Mouse (Mus musculus) MEL (cell line): ENCODE data around the gene Sorcs2.

Source experiments
- CHD1 ChIP-seq: IDR thresholded peaks from 2 replicates; pipeline ENCODE4 v1.6.1; 2012; ENCODE audit warnings: low read depth, mild to moderate bottlenecking, inconsistent platforms, low read length, improper control_type of control experiment
- CHD2 ChIP-seq: IDR thresholded peaks from 2 replicates; pipeline ENCODE4 v1.6.1; 2011; ENCODE audit warnings: low read length, improper control_type of control experiment
- CTCF ChIP-seq, 3 experiments: IDR thresholded peaks in 2 of 3; conservative IDR thresholded peaks in 1 of 3; 2 replicates each; pipeline ENCODE4 v1.5.1; 2011 to 2012; ENCODE audit warnings: low read length in 3 of 3, low read depth in 2 of 3, mild to moderate bottlenecking in 2 of 3, improper control_type of control experiment in 1 of 3, inconsistent platforms in 1 of 3, mixed read lengths in 1 of 3, moderate library complexity in 1 of 3; ENCODE audit not compliant: control insufficient read depth in 1 of 3, insufficient read depth in 1 of 3, poor library complexity in 1 of 3, severe bottlenecking in 1 of 3
- EP300 ChIP-seq, 2 experiments: IDR thresholded peaks; 2 replicates each; pipeline ENCODE4 v1.6.1; 2011; ENCODE audit warnings: improper control_type of control experiment in 2 of 2, low read length in 2 of 2, low read depth in 1 of 2, mild to moderate bottlenecking in 1 of 2
- HCFC1 ChIP-seq: IDR thresholded peaks from 2 replicates; pipeline ENCODE4 v1.6.1; 2012; ENCODE audit warnings: low read depth, mild to moderate bottlenecking, inconsistent platforms, low read length, improper control_type of control experiment, moderate library complexity
- MAX ChIP-seq: IDR thresholded peaks from 2 replicates; pipeline ENCODE4 v1.6.1; 2011; ENCODE audit warnings: low read length, improper control_type of control experiment
- MYC ChIP-seq: IDR thresholded peaks from 2 replicates; pipeline ENCODE4 v1.6.1; 2011; ENCODE audit warnings: low read depth, mild to moderate bottlenecking, low read length, improper control_type of control experiment, moderate library complexity
- POLR2A ChIP-seq, 2 experiments: IDR thresholded peaks; 2 replicates each; pipeline ENCODE4 v1.6.1; 2011 to 2012; ENCODE audit warnings: low read length in 2 of 2, mild to moderate bottlenecking in 2 of 2, control low read depth in 1 of 2, improper control_type of control experiment in 1 of 2, low read depth in 1 of 2, moderate library complexity in 1 of 2; ENCODE audit not compliant: control insufficient read depth in 1 of 2, insufficient read depth in 1 of 2, poor library complexity in 1 of 2
- POLR2AphosphoS2 ChIP-seq: IDR thresholded peaks from 2 replicates; pipeline ENCODE4 v1.6.1; 2011; ENCODE audit warnings: low read length, improper control_type of control experiment
- SMC3 ChIP-seq: IDR thresholded peaks from 2 replicates; pipeline ENCODE4 v1.6.1; 2011; ENCODE audit warnings: low read depth, low read length, improper control_type of control experiment
- TCF12 ChIP-seq: IDR thresholded peaks from 2 replicates; pipeline ENCODE4 v1.6.1; 2014; ENCODE audit warnings: low read depth, mild to moderate bottlenecking, inconsistent platforms, low read length, improper control_type of control experiment, moderate library complexity
- ZNF384 ChIP-seq: IDR thresholded peaks from 2 replicates; pipeline ENCODE4 v1.6.1; 2012; ENCODE audit warnings: low read depth, mild to moderate bottlenecking, inconsistent platforms, low read length, improper control_type of control experiment

GRCm38 (mm10) chr5:36367181-36367610 lies 30.7 kb downstream of the Sorcs2 start:
- no peak for TF ChIP-seq POLR2A (IDR thresholded peaks at IDR 0.05; ENCODE audit: control insufficient read depth in 1 of 2, insufficient read depth in 1 of 2, low read depth in 1 of 2, low read length in 2 of 2, poor library complexity in 1 of 2)
- no peak for TF ChIP-seq POLR2AphosphoS2
- no peak for TF ChIP-seq CHD2
- no peak for TF ChIP-seq HCFC1
- TF ChIP-seq EP300 (IDR thresholded peaks at IDR 0.05; ENCODE audit: low read depth in 1 of 2, low read length in 2 of 2), result no peak
- TF ChIP-seq CTCF (IDR thresholded peaks at IDR 0.05 in 2 of 3, conservative IDR thresholded peaks at IDR 0.05 in 1 of 3; ENCODE audit: control insufficient read depth in 1 of 3, insufficient read depth in 1 of 3, low read depth in 2 of 3, low read length in 3 of 3, poor library complexity in 1 of 3, severe bottlenecking in 1 of 3), result no peak
- TF ChIP-seq MAX, result no peak
- TF ChIP-seq CHD1, result no peak
- no peak for TF ChIP-seq TCF12
- TF ChIP-seq MYC, result no peak
- no peak for TF ChIP-seq SMC3
- TF ChIP-seq ZNF384, result no peak
